Mouse (Mus musculus): Measurements from ENCODE around the gene Gm42742.
A peak's percentile ranks its signal among the peaks of the same experiment; 100 is the strongest.

Gene Gm42742

DNA sequence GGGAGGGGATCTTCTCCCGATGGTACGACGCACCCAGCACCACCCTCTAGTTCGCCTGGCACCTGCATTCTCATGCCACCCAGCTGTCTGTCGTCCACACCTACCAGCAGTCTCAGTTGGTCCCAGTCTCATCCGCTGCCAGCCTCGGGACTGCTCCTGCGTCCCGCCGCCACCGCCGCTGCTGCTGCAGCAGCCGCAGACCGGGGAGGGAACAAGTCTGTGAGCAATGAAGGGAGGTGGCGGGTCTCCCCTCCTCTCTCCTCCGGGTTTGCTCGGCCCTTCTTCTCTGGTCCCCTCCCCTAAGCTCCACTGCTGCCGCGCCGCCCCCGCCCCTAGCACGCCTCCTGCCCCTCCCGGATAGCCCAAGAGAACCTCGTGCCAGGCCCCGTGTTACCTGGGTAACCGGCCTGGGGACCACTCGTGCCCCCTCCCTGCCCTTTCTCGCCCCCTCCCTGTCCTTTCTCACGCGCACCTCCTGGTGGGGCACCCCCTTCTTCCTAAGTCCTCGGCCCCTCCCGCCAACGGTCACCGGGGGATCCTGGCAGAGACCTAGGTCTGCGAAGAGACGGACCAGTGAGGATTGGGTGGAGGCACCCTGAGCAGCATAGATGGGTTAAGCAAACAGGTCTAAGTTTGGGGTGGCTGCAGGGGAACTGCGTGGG, at the start of gene Gm42742, which contains the start of gene Prrt2:
Gene Gm42742 (minus strand): TSS at position 197 of the 662 bp plus-strand sequence.
Gene Prrt2 (minus strand): TSS at position 311 of the 662 bp plus-strand sequence.
- no peak for DNase-seq (ENCODE audit: low spot score)

- DNase-seq (ENCODE audit: low spot score) = no peak
Measured at GRCm38 (mm10) chr7:127066317-127066716, 45.4 kb upstream of the Gm42742 start.

GRCm38 (mm10) chr7:127065538-127065937, 44.6 kb upstream of the Gm42742 start:
- DNase-seq (ENCODE audit: low spot score) = no peak

DNA sequence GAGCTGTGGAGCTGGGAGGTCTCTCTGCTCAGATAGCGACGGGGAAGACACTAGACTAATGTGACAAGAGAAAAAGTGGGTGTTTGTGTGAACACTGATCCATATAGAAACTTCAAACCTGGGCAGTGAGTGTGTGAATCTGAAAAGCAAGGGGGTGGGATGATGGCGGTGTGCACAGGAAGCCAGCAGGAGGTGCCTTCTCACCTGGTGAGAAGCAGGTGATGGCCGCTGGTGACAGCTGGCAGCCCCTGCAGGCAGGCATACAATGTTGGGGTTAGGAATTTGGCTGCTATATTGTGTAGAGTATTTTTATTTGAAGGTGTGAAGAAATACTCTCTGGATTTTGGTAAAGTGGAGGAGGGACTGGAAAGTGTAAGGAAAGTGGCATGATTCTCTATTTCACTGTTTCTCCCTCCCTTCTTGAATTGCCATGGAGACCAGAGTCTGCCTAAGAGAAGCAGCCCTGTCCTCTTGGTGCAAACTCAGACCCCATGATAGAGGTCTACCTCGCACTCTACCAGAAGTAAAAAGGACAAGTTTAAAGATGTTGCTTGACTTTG, 34.2 kb upstream of the Gm42742 start:
- no peak for DNase-seq (ENCODE audit: low spot score)

DNA sequence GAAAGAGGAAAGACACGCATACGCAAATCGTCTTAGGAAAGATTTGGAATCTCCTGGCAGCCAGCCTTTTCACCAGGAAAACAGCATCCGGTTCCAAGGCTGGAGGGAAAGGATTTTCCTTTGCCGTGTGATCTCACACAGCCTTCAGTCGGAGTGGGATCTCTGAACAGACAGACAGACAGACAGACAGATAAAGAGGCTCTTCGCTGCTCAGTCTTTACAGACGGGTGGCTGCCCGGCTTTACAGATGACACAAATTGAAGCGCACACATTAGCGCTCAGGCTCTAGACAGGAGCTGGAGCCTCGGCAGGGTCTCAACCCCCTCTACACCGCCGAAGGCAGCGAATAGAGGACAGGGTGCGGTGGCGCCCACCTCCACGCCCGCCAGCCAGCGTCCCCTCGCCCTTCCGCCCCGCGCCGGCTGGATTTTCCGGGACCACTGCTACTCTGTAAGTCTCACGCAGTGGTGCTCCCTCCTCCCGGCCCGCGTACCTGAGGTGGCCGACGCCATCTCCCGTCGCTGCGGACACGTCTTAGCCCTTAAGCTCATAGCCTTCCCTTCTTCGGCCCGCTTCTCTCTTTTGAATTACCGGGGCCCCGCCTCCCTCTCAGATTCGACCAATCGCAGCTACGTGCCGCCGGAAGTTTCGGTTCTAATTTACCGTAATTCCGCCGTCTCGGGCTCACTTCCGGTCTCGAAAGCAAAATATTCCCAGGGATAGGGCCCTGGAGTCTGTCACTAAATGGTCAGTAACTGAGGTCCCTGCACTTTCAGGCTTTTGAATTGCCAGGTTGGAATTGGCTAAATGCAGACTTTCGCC, 21.2 kb upstream of the Gm42742 start, which contains the start of gene Kif22:
Gene Kif22 (minus strand): TSS at position 621 of the 822 bp plus-strand sequence.
- peak; percentile 90 for DNase-seq (ENCODE audit: low spot score)

DNA sequence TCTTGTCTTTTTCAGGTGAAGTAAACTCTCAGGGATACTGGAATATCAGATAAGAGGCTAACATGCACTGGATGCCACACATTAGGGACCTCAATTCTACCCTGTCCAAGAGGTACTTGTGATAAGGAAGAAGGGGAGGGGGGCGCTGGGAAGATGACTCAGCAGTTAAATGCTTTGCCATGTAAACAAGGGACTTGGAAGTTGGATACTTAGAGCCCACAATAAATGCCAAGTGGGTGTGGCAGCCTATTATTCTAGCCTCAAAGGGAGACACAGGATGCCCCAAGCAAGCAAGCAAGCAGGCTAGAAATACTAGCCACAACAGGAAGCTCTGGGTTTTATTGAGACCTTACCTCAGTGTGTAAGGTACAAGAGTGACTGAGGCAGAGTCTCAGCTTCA, 10.3 kb upstream of the Gm42742 start:
- DNase-seq (ENCODE audit: low spot score) = no peak

DNA sequence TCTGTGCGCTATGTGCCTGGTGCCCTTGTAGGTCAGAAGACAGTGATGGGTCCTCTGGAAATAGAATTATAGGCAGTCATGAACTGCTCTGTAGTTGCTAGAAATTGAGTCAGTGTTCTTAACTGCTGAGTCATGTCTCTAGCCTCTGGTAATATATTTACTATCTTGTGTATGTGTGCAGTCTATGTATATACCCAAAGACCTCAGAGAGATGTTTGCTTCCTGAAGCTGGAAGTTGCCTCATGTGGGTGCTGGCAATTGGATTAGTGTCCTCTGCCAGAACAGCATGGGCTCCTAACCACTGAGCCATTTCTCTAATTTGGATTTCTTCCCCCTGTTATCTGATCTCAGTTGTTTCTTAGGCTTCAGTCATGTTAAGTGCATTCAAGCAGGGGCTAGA, 9.3 kb upstream of the Gm42742 start:
- no peak for DNase-seq (ENCODE audit: low spot score)

DNA sequence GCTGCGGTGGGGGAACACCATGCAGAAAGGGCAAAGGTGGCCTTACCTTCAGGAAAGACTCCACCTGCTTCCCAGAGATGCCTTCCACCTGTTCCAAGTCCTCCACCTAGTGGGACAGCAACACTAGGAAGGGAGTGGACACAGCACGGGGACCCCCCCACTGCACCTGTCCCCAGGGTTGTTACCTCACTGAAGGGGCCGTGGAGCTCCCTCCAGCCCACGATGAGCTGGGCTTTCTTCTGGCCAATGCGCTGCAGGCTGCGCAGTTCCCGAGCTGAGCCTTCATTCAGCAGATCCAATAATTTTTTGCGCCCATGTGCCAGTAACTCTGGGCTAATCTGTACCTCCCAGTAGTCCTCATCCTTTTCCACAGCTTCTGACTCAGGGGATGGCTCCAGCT, 7.0 kb upstream of the Gm42742 start:
- no peak for DNase-seq (ENCODE audit: low spot score)

DNA sequence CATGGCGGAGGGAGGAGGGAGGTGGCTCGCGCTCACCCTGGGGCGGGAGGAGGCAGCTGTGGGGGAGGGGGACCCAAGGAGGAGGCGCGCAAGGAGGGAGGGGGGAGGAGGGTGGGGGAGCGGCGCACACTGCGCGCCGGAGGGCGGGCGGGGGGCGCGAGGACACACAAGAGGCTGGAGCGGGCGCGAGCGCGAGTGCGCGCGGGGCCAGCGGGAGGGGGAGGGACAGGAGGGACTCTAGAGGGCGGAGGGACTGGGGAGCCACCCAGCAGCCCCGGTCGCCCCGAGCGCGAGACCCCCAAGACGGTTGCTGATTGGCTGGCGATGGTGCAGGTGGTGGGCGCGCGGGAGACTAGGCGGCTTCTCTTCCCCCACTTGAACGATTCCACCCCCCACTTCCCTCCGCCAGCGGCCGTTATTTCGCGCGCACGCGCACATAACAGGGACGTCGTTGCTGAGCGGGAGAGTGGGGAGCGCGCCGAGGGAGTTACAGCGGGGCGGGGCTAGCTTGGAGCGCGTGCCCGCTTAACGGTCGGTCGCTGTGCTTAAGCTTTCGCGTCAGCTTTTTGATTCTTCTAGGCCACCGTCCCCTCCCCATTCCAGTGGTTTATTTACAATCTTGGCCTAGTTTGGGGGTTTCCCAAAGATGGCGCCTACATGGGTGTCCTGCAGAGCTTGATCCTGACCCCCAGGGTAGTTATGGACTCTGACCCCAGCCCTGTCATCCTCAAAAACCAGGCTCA, 6.3 kb upstream of the Gm42742 start, which contains the start of gene Maz:
Gene Maz (minus strand): TSS at position 54 of the 743 bp plus-strand sequence.
- peak; percentile 99 for DNase-seq (ENCODE audit: low spot score)

DNA sequence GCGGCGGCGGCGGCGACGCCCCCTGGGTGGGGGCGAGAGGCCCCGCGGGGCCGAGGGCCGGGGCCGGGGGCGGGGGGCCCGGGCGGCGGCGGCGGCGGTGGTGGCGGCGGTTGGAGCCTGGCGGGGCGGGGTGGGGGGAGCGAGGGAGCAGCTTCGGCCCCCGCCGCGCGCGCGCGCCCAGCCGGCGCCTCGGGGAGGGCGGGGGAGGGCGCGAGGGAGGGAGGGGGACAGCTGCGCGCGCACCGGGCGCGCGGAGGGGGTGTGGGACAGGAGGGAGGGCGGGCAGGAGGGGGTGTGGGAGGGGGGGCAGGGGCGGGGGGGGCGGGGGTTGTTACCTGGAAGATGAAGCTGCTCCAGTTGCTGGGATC, 5.7 kb upstream of the Gm42742 start:
- no peak for DNase-seq (ENCODE audit: low spot score)

DNA sequence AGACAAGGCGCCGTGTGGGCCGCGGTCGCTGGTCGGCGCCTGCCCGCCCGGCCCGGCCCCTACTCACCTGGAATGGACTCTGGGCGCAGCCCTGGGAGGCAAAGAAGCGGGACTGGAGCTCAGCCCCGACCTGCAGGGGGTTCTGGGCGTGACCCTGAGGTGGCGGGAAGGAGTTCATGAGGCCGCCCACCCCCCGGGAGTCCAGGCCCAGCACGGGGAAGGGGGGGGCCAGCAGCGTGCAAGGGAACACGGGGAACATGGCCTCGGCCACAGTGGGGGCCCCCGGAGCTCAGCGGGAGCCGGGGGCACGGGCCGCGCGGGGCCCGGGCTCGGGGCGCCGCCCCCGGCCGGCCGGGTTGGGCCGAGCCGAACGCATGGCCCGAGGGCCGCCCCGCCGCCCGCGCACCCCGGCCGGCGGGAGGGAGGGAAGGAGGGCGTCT, 5.3 kb upstream of the Gm42742 start:
- no peak for DNase-seq (ENCODE audit: low spot score)

- DNase-seq (ENCODE audit: low spot score) = no peak
Measured at GRCm38 (mm10) chr7:127025556-127026160, 4.8 kb upstream of the Gm42742 start.

DNA sequence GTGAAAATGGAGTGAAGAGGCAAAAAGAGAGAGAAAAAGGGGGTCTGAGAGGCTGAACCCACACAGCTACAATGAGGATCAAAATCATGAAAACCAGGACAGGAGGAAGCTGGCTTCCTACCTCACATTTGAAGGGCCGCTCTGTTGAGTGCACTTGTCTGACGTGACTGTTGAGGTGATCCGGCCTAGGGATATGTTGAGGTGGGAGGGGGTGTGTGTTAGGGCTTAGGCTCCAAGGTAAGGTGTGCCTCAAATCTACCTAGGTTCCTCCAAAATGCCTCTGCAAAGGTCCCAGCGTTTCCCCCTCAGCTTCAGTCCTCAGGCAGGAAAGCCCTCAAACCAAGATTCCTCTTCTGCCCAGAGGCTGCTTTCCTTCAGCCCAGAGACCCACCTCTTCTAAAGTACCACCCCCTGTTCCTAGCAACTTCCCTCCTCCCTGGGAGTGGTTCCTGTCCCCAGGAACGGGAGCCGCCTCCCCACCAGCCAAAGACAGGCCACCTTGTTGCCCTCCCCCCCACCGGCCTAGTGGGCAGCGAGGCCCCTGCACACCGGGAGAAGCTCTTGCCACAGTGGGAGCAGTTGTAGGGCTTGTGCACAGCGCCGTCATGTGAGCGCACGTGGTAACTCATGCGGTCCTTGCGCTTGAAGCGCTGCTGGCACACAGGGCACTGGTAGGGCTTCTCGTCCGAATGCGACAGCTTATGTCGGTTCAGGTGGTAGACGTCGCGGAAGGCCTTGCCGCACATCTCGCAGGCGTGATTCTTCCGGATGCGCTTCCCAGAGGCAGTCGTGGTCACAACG, 4.1 kb upstream of the Gm42742 start:
- DNase-seq (ENCODE audit: low spot score) = no peak

DNA sequence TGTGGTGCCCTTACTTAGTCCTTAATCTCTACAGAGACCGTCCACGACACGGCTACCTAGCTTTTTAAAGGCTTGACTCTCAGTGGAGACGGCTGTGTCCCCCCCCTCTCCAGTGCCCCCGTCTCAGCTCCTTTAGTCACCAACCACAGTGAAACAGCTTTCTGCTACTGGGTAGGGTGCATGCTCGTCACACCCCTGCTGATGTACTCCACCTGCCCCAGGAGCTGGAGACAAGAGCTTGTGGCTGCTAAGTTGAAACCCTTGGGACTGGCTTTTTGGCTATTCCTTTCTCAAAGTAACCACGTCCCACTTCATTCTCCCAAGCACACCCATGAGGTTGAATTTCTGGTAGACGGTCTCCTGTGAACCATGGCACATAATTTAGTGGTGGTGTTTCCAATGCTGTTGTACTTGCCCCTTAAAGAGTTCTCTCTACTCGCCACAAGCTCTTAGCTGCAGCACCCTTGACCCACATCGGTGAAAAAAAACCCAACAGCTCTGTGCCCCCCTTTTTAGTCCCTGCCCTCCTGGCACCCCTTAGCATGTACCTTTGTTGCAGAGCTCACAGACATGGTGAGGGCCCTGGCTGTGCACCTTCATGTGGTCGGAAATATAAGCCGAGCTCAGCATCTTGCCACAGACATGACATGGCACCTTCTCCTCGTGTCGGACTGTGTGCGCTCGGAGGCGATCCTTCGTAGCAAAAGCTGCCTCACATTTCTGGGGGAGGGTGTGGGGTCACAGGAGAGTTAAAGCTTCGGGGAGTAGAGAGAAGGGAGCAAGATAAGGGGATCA, 3.2 kb upstream of the Gm42742 start:
- no peak for DNase-seq (ENCODE audit: low spot score)

GRCm38 (mm10) chr7:127023272-127023691, 2.4 kb upstream of the Gm42742 start:
- no peak for DNase-seq (ENCODE audit: low spot score)

GRCm38 (mm10) chr7:127022528-127023271, 1.8 kb upstream of the Gm42742 start:
- no peak for DNase-seq (ENCODE audit: low spot score)

DNA sequence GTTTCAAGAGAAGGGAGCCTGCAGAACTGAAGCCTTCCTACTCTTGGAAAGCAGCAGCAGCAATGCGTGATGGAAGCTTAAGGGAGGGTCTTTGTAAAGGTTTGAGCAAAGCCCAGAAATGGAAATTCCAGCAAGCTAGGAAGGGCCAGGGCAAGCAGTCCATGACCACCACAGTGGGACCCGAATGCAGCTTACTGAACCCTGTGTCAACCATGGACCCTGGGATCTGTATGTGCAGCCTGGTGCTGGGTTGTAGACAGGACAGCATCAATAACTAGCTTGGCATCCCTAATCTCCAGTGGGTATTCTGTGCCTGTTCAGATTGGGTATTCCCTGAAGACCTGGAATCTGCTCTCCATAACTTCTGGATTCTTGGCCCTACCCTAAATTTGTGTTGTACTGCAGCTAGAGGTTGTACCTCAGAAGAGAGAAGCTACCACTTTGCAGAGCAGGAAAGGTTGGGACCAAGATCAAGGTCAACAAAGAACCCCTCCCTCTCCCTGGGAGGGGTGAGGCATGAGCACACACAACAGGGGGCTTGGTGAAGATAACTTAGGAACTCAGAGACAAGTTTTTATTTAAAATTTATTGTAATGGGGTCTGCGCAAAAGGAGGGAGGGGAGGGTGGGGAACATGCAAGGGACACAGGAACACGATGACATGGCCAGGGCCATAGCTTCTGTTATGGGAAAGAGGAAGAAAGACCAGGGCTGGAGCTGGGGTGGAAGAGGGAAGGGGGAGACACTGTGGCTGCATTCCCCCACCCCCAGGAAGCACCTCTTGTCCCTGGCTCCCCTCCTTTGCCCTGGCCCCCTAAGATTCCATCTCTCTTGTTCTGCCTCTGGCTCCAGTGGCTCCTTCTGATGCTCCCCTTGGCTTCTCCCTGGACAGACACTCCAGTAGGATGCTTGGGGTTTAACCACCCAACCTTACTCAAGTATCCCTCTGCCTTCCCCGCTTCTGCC, 948 bp upstream of the Gm42742 start:
- DNase-seq (ENCODE audit: low spot score) = no peak

DNA sequence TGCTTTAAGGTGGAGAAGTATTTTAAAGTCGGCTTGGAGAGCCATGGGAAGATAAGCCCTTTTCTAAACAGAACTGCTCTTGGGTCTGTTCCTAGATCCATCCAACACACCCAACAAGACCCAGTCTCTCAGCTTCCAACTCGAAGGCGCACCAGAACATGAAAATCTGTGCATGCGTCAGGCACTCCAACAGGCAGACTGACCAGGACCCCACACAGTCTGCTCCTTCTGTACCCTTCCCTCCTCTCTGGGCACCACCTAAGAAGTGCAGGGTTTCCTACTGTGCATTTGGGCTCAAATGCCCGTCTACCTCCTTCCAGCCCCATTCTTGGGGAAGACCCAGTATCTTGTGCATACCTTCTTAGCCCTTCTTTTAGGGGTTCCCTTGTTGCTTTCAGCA, 406 bp downstream of the Gm42742 start:
- DNase-seq (ENCODE audit: low spot score) = no peak
